Mouse (Mus musculus): ENCODE measurements around the gene Tkt.

The Tkt gene

GRCm38 (mm10) chr14:30619982-30620578, 71.9 kb downstream of the Tkt start:
- DNase-seq (ENCODE audit: low spot score): no peak

GRCm38 (mm10) chr14:30622130-30622529, 74.0 kb downstream of the Tkt start:
- no peak for DNase-seq (ENCODE audit: low spot score)

GRCm38 (mm10) chr14:30622556-30622955, 74.4 kb downstream of the Tkt start:
- no peak for DNase-seq (ENCODE audit: low spot score)
